Comparison of ENCODE assay signal across 16 mouse cellular contexts in the genomic region with DNA sequence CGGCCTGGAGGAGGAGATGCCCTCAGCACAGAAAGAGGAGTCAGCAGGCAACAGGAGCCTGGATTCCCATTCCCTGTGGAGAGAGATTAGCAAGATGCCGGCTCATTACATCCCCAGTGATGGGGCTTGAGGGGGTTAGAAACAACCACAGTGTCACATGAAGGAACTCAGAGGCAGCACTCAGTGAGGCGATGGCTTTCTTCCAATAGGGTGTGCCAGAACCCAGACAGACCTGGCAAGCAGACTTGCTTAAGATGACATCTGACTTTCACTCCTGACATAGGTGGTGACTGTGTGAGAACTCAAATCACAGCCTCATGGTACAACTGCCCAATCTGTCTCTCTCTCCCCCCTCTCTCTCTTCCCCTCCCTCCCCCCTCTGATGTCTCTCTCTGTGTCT. TPM values are rescaled to one million over a fixed set of nuclear protein-coding genes. Genes with fewer than 3 reads are reported as not detected.
DNase-seq lines count a peak whose midpoint lies in the region; ATAC-seq and TF ChIP-seq lines count a peak whose summit lies in the region.
"Had no signal": no experiment of that assay in that cellular context is flagged by ENCODE, and none has a peak within 500 bp of the region (broad histone marks: within the 10 kb centered on the region; RNA-seq: fewer than 3 reads in every experiment).

No protein-coding gene starts in this region.

- TF ChIP-seq CTCF in kidney, adult 2 months (conservative IDR thresholded peaks at IDR 0.05; ENCODE audit: insufficient read depth, insufficient read length, low read depth, low read length), result no peak
- no peak for TF ChIP-seq CTCF in MEL (IDR thresholded peaks at IDR 0.05 in 2 of 3, conservative IDR thresholded peaks at IDR 0.05 in 1 of 3; ENCODE audit: control insufficient read depth in 1 of 3, insufficient read depth in 1 of 3, low read depth in 2 of 3, low read length in 3 of 3, poor library complexity in 1 of 3, severe bottlenecking in 1 of 3)

- H3K36me3 ChIP-seq in forebrain, embryonic 15.5 days, result no peaks in the 10 kb centered on the region
- no peaks in the 10 kb centered on the region for H3K36me3 ChIP-seq in forebrain, embryonic 10.5 days (replicated peaks)
- no peaks in the 10 kb centered on the region for H3K36me3 ChIP-seq in kidney, adult 2 months (ENCODE audit: control insufficient read depth, insufficient read depth, low read length)
- no peaks in the 10 kb centered on the region for H3K36me3 ChIP-seq in MEL (ENCODE audit: control insufficient read depth in 1 of 2, insufficient read depth in 2 of 2, low read length in 2 of 2)
- H3K36me3 ChIP-seq: embryonic facial prominence, embryonic 13.5 days; heart, embryonic 13.5 days; liver, embryonic 13.5 days; lung, embryonic 15.5 days; midbrain, embryonic 12.5 days had no signal

- no peak overlapping the region for H3K4me3 ChIP-seq in forebrain, embryonic 15.5 days
- H3K4me3 ChIP-seq in forebrain, embryonic 10.5 days, result no peak overlapping the region
- no peak overlapping the region for H3K4me3 ChIP-seq in kidney, adult 2 months (ENCODE audit: insufficient read depth, low read depth, low read length)
- no peak overlapping the region for H3K4me3 ChIP-seq in MEL (ENCODE audit: control insufficient read depth in 1 of 2, insufficient read depth in 1 of 2, low read depth in 2 of 2, low read length in 2 of 2)
- H3K4me3 ChIP-seq: embryonic facial prominence, embryonic 13.5 days; heart, embryonic 13.5 days; liver, embryonic 13.5 days; lung, embryonic 15.5 days; midbrain, embryonic 12.5 days had no signal

- TF ChIP-seq EP300 in MEL (IDR thresholded peaks at IDR 0.05; ENCODE audit: low read depth in 1 of 2, low read length in 2 of 2), result no peak

- peaks cover 11% of the 10 kb centered on the region; the same call in 1 of the 2 replicates for H3K4me1 ChIP-seq in forebrain, embryonic 15.5 days
- H3K4me1 ChIP-seq in forebrain, embryonic 10.5 days, result peaks cover 13% of the 10 kb centered on the region
- no peaks in the 10 kb centered on the region for H3K4me1 ChIP-seq in kidney, adult 2 months (ENCODE audit: control insufficient read depth, insufficient read depth, low read length)
- H3K4me1 ChIP-seq in MEL (ENCODE audit: control insufficient read depth in 1 of 2, insufficient read depth in 2 of 2, low read length in 2 of 2), result no peaks in the 10 kb centered on the region; a peak in 1 of 4 replicates
- H3K4me1 ChIP-seq: embryonic facial prominence, embryonic 13.5 days; heart, embryonic 13.5 days; liver, embryonic 13.5 days; lung, embryonic 15.5 days had no signal

- H3K79me2 ChIP-seq in MEL (ENCODE audit: control insufficient read depth, insufficient read depth, low read length, poor library complexity), result no peaks in the 10 kb centered on the region

- no peak overlapping the region for H3K9ac ChIP-seq in forebrain, embryonic 15.5 days (replicated peaks)
- no peak overlapping the region for H3K9ac ChIP-seq in MEL (ENCODE audit: control insufficient read depth, low read depth, low read length, poor library complexity, severe bottlenecking)
- H3K9ac ChIP-seq: embryonic facial prominence, embryonic 13.5 days; heart, embryonic 13.5 days; liver, embryonic 13.5 days; lung, embryonic 15.5 days; midbrain, embryonic 12.5 days had no signal

- no peak for DNase-seq in forebrain, embryonic 10.5 days (ENCODE audit: extremely low spot score, low spot score)
- DNase-seq in kidney, adult 2 months, result peak; percentile 27
- DNase-seq in kidney, adult 9 months, result no peak
- DNase-seq in MEL (ENCODE audit: low read depth, low spot score) (peak; percentile 44), NIH3T3 (ENCODE audit: low read depth) (peak; percentile 36)
- DNase-seq in layer of hippocampus, postnatal 10 days (ENCODE audit: low spot score in 2 of 2), result no peak
- DNase-seq: cerebellum, adult 9-10 months; kidney, adult 8-10 months; liver, embryonic 13.5 days; thymus, postnatal 25 days had no signal

- H3K27ac ChIP-seq in forebrain, embryonic 15.5 days (replicated peaks), result no peak overlapping the region
- no peak overlapping the region for H3K27ac ChIP-seq in forebrain, embryonic 10.5 days
- no peak overlapping the region for H3K27ac ChIP-seq in kidney, adult 2 months (ENCODE audit: insufficient read depth, low read depth, low read length)
- H3K27ac ChIP-seq in MEL (ENCODE audit: control insufficient read depth, low read depth, low read length), result no peak overlapping the region
- H3K27ac ChIP-seq: embryonic facial prominence, embryonic 13.5 days; heart, embryonic 13.5 days; liver, embryonic 13.5 days; lung, embryonic 15.5 days; macrophage; midbrain, embryonic 12.5 days had no signal

- no peak for TF ChIP-seq RAD21 in MEL (IDR thresholded peaks at IDR 0.05; ENCODE audit: low read depth, low read length)

- H3K4me2 ChIP-seq in forebrain, embryonic 15.5 days (replicated peaks), result no peak overlapping the region
- H3K4me2 ChIP-seq: embryonic facial prominence, embryonic 13.5 days; heart, embryonic 13.5 days; liver, embryonic 13.5 days; lung, embryonic 15.5 days; midbrain, embryonic 12.5 days had no signal

- no peaks in the 10 kb centered on the region for H3K27me3 ChIP-seq in forebrain, embryonic 15.5 days
- no peaks in the 10 kb centered on the region for H3K27me3 ChIP-seq in forebrain, embryonic 10.5 days (ENCODE audit: poor library complexity, severe bottlenecking)
- H3K27me3 ChIP-seq in kidney, adult 2 months (replicated peaks; ENCODE audit: control insufficient read depth, insufficient read depth, low read length), result no peaks in the 10 kb centered on the region
- H3K27me3 ChIP-seq in MEL (ENCODE audit: control insufficient read depth in 1 of 2, insufficient read depth in 2 of 2, low read length in 2 of 2), result peaks cover 0 to 3% of the 10 kb centered on the region in 2 experiments; a peak in 1 of 4 replicates
- H3K27me3 ChIP-seq: embryonic facial prominence, embryonic 13.5 days; heart, embryonic 13.5 days; liver, embryonic 13.5 days; lung, embryonic 15.5 days had no signal

- ATAC-seq in forebrain, embryonic 15.5 days (replicated peaks), result peak; percentile 41; the same call in 1 of the 2 replicates

- TF ChIP-seq POLR2A in kidney, adult 2 months (IDR thresholded peaks at IDR 0.05; ENCODE audit: low read depth, low read length), result no peak
- no peak for TF ChIP-seq POLR2A in MEL (IDR thresholded peaks at IDR 0.05; ENCODE audit: control insufficient read depth in 1 of 2, insufficient read depth in 1 of 2, low read depth in 1 of 2, low read length in 2 of 2, poor library complexity in 1 of 2)

- 46% methylated on average over 3 of the region's 3 CpGs for WGBS in forebrain, embryonic 15.5 days
- 46% methylated on average over 3 of the region's 3 CpGs for WGBS in forebrain, embryonic 10.5 days
- 75% methylated on average over 3 of the region's 3 CpGs for WGBS in kidney, adult 2 months

- no peaks in the 10 kb centered on the region for H3K9me3 ChIP-seq in forebrain, embryonic 15.5 days
- H3K9me3 ChIP-seq in forebrain, embryonic 10.5 days, result peaks cover 3% of the 10 kb centered on the region; the same call in 1 of the 2 replicates
- H3K9me3 ChIP-seq in MEL (replicated peaks; ENCODE audit: insufficient read depth, low read length), result no peaks in the 10 kb centered on the region; the same call in 1 of the 2 replicates
- H3K9me3 ChIP-seq: embryonic facial prominence, embryonic 13.5 days; heart, embryonic 13.5 days; liver, embryonic 13.5 days; lung, embryonic 15.5 days; midbrain, embryonic 12.5 days had no signal

TF ChIP-seq in MEL, 35 proteins besides CTCF, POLR2A, EP300 and RAD21:
- TF ChIP-seq CHD2 (IDR thresholded peaks at IDR 0.05; ENCODE audit: low read length) (no peak), TBP (IDR thresholded peaks at IDR 0.05; ENCODE audit: low read depth, low read length) (no peak), MAZ (IDR thresholded peaks at IDR 0.05; ENCODE audit: low read depth, low read length) (no peak), MAX (IDR thresholded peaks at IDR 0.05; ENCODE audit: low read length) (no peak), GABPA (IDR thresholded peaks at IDR 0.05; ENCODE audit: low read depth, low read length) (no peak), NELFE (IDR thresholded peaks at IDR 0.05; ENCODE audit: low read depth, low read length) (no peak), MYB (IDR thresholded peaks at IDR 0.05; ENCODE audit: low read depth, low read length) (no peak), MXI1 (IDR thresholded peaks at IDR 0.05; ENCODE audit: low read depth, low read length) (no peak), TAL1 (IDR thresholded peaks at IDR 0.05; ENCODE audit: low read length) (no peak), HCFC1 (IDR thresholded peaks at IDR 0.05; ENCODE audit: low read depth, low read length) (no peak), KAT2A (conservative IDR thresholded peaks at IDR 0.05; ENCODE audit: low read depth, low read length) (no peak), POLR2AphosphoS5 (IDR thresholded peaks at IDR 0.05; ENCODE audit: borderline replicate concordance, low read depth, low read length) (no peak), SMC3 (IDR thresholded peaks at IDR 0.05; ENCODE audit: low read depth, low read length) (no peak), MAFK (IDR thresholded peaks at IDR 0.05; ENCODE audit: borderline replicate concordance, low read depth, low read length) (no peak), SIN3A (IDR thresholded peaks at IDR 0.05; ENCODE audit: low read length) (no peak), MYC (IDR thresholded peaks at IDR 0.05; ENCODE audit: low read depth, low read length) (no peak)
TF ChIP-seq in MEL: peak in this region for 0.

RNA-seq across cellular contexts. Expression of a gene that starts 50.1 kb away (rescaled TPM):
- 8.0 and 8.9 TPM in 2 replicates for polyA plus RNA-seq in forebrain, embryonic 15.5 days (2015; fragmentation: Nextera tagmentation; extraction: Ambion mirVana)
- 3.5 and 4.0 TPM in 2 replicates for polyA plus RNA-seq in forebrain, embryonic 10.5 days (2016; fragmentation: Nextera tagmentation; extraction: Ambion mirVana)
- 13.4 and 13.7 TPM in 2 replicates for polyA plus RNA-seq in kidney, adult 2 months (2012; rRNA removed)
- 8.2 and 9.3 TPM in 2 replicates for total RNA-seq in MEL (2012; rRNA removed)
- polyA plus RNA-seq in MEL (2012; ENCODE audit: insufficient read depth in 1 of 2, insufficient read length in 2 of 2, low read depth in 1 of 2, low replicate concordance in 2 of 2, missing spikeins in 1 of 2), result 1 to 10 TPM in 1 of 2 experiments, not detected in 1; 6.4 TPM
- 10 to 100 TPM; 69.7 to 72.4 TPM for total RNA-seq in layer of hippocampus, postnatal 10 days (2021)

Comparison
In these comparisons a context has a peak if more than half of its experiments do, and no peak if none do; other contexts are left out.
1. DNase-seq: peak in kidney, adult 2 months (single experiment), MEL (single experiment) and NIH3T3 (single experiment); none in forebrain, embryonic 10.5 days (single experiment), kidney, adult 9 months (single experiment) and layer of hippocampus, postnatal 10 days (0 of 2).